Mouse (Mus musculus) T-helper 1 cell (primary cell): Measurements from ENCODE around the gene 3110009E18Rik.

ENCODE experiments used
- in situ Hi-C: fragments of 300-600 bp; cut with MboI, MseI; formaldehyde crosslinking; loops from one replicate; pipeline ENCODE4 v1.15.1; 2025; ENCODE audit warnings: high pct_unique_total_duplicates

3110009E18Rik gene

DNA sequence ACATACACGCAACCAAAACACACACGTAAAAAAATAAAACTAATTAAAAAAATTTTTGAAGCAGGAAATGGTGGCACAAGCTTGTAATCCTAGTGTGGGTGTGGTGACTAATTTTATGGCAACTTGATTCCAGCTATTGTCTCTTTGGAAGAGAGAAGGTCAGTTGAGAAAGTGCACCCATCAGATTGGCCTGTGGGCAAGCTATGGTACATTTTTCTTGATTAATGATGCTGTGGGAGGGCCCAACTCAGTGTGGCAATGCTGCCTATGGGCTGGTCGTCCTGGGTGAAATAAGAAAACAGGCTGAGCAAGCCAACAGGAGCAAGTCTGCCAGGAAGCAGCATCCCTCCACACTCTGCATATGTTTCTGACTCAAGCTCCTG is 19.8 kb upstream of the 3110009E18Rik start:
- in situ Hi-C loops = no loop called here

DNA sequence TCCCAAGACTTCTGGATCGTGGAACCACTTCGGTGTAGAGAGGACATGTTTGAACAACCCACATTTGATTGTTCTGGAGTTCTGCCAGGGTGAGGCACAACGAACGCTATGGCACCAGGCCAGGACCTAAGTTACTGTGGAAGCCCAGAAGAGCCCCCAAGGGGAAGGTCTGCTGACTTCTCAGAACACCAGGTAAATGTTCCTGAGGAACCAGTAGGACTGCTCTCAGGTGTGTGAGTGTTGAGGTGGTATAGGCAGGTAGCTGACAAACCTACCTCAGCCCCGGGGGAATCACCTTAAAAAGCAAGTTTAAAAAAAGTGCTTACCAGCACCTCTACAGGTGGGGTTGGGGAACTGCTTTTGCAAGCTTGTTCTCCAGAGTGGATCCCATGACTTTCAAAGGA is 15.4 kb upstream of the 3110009E18Rik start:
- in situ Hi-C loops = no loop called here

DNA sequence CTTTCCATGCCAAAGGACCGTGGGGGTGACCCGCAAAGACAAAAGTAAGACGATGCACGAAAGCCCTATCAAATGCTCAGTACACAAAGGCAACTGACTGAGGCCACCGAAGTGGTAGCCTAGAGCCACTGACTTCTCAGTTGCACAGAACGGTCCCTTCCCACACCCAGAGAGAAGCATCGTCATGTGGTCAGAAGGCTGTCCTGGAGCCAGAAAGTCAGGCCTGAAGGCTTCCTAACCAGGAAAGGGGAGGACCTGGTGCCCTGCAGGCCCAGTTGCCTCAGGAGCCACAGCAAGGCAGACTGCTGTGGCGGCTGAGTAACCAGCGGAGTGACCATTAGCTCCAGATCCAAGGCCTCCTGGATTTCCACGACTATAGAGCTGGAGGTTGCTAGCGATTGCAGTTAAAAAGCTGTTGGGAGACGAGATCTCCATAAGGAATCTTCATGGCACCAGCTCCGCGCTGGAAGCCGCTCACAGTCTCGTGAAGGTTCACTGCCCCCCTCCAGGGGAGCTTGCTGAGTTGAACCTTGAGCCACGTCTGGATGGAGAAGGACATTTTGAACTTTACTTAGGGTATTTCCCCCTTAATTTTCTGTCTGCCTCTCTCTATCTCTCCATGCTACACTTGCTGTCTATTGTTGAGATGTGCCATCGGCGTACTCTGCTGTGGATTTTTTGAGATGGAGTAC is 11.1 kb upstream of the 3110009E18Rik start:
- in situ Hi-C loops = no loop called here

DNA sequence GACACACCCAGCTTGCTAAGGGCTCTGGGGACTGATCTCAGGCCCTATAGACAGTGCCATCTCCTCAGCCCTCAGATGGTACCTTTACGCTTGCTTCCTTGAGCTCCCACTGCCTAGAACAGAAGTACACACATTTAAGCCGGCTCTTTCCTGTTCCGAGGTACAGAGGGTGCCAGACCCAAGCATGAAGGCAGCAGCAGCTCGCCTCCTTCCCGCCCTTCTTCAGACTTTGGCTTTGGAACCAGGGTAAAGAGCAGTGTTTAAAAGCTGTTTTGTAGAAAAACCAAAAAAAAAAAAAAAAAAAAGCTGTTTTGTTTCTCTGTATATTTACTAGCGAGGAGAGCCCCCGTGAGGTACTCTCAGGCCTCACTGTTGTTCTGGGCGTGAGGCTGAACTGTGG is 9.2 kb upstream of the 3110009E18Rik start:
- in situ Hi-C loops = no loop called here

DNA sequence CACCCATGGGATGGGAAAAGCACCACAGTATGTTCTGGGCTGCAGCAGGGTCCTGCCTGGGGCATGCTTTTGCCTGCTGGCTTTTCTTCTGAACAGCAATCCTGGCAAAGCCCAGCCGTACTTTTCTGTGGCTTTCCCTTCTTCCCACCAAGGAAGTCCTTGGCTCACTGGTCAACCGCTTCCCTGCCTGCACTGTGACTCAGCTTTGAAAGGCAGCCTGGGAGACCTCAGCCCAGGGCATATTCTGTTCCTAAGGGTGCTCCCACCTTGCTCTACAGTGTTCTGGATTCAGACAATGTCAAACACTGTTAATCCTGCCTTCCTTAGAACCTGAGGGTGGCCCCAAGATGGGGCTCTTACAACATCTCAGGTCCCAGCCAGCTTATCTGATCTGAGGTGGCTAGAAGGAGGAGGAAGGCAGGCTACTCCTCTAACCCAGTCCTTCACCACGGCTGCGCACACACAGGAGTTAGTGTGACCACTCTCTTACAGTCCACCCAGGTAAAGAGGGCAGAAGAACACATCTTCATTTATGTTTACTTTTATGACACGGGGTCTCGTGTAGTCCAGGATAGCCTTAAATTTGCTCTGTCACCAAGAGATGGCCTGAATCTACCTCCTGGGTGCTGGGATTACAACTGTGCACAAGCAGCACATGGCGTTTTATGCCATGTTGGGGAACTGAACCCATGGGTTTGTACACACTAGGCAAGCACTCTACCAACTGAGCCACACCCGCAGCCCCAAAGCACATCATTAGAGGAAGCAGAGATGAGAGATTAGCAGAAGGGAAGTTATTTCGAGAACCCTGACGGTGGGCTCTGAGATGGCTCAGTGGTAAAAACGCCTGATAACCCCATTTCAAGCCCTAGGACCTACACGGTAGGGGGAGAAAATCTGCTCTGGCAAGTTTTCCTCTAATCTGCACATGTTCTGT is 8.5 kb upstream of the 3110009E18Rik start:
- in situ Hi-C loops = no loop called here

DNA sequence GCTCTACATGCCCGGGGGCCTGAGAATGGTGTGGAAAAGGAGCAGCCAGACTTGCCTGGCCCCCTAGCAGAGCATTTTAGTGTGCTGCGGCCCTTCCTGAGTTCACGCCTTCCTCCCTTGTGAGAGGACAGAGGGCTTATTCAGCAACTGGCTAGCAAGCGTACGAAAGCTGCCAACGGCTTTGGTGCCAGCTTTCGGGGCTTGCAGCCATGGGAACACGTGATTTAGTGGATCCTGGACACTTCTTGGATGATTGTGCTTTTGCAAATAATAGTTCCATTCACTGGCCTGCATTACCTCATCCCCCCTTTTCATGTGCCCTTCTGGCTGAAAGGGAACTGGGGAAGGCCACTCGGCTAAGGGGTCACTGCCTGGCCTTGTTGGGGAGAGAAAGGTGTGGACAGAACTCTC is 5.3 kb upstream of the 3110009E18Rik start:
- in situ Hi-C loops = no loop called here

DNA sequence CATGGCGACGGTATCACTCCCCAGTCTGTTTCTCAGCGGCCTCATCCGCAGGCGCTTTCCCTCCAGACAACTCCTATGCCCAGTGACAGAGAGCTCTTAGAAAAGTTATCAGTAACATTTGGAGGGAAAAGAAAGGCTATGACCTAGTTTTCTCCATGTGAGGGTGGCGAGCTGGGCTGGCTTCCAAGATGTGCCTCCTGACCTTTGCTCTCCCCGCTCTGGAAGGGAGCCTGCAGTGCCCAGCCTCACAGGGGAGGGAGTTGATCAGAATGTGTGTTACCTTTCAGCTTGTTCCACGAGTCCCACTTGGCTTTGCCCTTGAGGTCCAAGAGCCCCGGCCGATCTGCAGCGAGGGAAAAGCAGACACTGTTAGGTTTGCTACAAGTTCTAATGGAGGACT is 4.9 kb upstream of the 3110009E18Rik start:
- in situ Hi-C loops = no loop called here

DNA sequence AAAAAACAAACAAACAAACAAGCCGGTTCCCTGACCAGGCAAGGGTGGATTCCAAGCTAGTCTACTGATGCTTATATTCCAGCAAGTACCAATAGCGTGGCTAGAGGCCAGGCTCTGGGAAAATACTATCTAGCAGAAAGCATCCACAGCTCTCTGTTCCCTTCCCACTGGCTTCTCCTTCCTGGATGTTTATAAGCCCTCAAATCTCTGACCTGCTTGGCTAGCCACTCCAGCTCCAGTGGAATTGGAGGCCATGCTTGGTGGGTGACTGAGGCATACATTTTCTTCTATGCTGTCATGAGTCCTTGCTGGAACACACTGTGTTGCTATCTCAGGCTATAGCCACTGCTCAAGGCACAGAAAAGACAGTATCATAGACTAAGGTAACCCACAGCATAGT is 2.1 kb upstream of the 3110009E18Rik start:
- in situ Hi-C loops = no loop called here

DNA sequence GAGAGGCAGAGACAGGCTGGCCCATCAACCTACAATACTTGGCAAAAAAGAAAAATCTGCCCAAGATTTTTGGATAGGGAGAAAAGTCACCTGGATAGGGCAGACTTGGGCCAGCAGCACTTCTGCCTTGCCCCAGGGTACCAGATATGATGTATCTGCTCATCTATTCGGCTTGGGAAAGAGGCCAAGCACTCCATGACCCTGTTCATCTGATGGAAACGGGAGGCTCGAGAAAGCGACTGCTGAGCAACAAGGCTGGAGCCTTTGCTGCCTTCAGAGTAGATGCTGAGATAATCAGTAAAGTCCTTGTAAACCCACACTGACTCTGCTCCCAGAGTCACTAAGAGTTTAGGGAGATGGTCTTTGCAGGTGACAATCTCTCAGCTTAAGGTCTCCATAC is 1.6 kb upstream of the 3110009E18Rik start:
- in situ Hi-C loops = no loop called here

DNA sequence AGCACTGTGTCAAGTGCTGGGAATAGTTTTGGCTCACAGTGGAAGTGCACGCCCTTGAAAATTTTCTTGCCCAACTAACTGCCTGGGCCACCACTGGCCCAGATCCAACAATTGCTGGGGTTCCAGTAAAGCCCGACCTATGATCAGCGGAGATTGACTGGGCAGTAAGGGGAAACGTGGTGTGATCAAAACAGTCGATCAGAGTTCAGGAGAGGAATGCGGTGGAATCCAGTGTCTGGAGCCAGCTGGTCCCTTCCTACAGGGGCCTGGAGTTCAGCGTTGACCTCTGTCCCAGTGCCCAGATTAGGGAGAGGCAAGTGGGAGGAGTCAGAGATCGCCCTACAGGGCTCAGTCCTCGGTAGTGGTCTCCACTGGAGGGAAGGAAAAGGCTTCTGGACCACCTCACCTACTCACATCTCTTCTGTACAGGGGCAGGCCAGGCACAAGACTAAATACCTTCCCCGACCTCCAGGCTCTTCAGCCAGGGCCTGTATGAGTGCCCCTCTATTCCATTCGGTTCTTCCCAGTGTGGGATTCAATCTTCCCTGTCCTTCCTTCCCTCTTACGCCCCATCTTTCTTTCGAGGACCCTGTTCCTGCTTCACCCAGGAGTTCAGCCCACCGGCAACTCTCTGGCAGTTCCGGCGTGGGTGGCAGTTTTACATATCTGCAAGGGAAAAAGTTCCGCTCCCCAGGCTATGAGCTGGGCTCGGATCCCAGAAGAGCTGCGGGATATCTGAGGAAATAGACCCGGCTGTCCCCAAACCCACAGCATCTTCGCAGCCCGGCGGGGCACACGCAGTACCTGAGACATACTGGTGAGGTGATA is 632 bp upstream of the 3110009E18Rik start:
- in situ Hi-C loops = loop anchor here (10.0 kb wide), 1 partner anchor 1726 kb away; no protein-coding TSS in a partner anchor

DNA sequence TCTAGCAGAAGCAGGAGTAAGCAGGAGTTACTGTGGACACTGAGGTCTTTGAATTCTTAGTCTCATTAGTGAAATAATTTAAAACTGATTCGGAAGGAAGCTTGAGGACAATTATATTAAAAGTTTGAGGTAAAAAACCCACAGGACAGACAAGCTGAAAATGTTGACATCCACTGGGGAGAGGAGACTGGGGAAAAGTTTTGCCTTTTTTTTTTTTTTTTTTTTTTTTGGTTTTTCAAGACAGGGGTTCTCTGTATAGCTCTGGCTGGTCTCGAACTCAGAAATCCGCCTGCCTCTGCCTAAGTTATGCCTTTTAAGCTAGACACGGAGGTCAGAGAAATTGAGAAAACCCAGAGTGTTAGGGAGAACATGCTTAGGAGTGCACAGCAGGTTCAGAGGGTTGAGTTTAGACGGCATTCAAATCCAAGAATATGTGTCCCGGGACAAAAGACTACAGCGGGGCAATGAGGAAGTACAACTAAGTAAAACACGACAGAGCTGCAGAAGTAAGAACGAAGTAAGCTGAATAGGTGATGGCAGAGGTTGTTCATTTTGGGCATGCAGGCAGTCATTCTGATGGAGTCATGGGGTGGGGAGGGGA is 1.0 kb downstream of the 3110009E18Rik start:
- in situ Hi-C loops = loop anchor here (10.0 kb wide), 1 partner anchor 1727 kb away; no protein-coding TSS in a partner anchor

DNA sequence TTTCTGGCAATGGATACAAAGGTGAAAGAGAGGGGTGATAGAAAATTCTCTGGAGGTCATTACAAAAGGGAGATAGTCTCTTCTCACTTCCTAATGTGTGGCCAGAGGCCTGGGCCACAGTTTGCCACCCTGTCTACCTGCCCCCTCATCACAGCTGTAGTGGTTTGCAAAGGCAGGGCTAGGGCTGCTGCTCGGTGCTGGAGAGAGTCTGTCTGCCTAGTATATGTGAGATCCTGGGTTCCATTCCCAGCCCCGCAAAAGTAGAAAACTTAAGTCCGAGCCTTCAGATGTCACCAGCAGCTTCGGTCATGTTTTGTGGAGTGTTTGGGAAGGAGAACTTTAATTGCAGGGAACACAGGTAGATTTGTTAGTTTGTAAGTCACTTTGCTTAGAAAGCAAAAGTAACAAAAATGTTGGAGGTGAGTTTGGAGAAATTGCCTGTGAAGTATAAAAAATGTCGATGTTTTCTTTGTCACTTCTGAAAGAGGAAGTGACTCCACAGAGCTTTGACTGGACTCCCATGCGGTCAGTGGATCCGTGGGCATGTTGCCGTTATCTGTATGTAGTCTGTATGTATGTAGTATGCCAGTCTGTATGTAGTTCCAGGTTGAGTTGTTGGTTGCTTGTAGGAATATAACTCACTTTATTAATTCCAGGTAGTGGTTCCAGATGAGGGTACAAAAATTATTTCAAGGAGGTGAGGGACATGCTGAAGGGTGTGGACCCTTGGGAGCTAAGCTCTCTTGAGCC is 1.8 kb downstream of the 3110009E18Rik start:
- in situ Hi-C loops = loop anchor here (10.0 kb wide), 1 partner anchor 1728 kb away; no protein-coding TSS in a partner anchor

DNA sequence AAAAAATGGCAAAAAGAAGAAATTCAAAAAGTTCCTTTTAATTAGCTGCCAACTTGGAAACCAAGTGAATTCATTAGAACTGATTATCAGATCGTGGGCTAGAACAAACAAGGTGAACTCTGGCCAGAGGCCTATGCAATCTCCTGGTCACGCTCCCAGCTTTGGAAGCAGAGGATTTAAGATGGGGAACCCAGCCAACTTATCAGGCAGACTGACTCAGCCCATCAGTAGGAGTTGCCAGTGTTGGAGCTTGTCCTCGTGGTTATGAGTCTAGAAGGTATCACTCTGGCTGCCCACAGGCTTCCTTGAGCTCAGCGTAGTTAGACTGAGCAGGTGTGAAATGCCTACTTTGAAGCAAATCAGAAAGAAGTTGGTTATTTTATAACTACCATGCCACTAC is 3.9 kb downstream of the 3110009E18Rik start:
- in situ Hi-C loops = loop anchor here (10.0 kb wide), 1 partner anchor 1730 kb away; no protein-coding TSS in a partner anchor

DNA sequence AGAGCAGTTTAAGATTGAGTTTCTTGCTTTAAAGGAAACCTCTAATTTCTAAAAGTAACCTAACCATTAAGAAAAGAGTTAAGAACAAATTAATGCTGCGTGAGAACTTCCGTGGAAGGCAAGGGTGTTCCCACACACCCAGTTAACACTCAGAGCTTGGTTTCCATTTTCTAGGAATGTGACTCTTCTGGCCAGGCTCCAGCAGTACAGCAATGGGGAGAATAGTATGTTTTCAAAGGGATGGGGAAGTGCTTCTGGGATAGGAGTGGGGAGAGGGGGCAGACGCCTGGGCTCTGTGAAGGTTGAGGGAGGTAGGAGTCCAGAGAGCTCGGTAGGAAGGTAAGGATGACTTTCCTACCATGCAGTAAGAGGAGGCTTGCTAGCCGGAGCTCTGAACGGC is 4.5 kb downstream of the 3110009E18Rik start:
- in situ Hi-C loops = loop anchor here (10.0 kb wide), 1 partner anchor 1731 kb away; no protein-coding TSS in a partner anchor

DNA sequence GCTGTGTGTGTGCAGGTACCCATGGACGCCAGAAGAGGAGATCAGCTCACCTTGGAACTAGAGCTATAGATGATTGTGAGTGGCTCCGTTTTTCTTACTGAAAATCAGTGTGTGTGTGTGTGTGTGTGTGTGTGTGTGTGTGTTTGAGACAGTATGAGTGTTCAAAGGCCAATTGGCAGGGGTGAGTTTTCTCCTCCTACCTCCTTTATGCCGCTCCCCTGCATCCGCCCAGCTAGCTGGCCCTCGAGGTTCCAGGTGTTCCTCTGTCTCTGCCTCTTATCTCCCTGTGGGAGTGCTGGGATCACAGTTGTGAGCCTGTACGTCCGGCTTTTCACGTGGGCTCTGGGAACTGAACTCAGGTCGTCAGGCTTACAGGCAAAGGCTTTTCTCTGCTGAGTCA is 5.3 kb downstream of the 3110009E18Rik start:
- in situ Hi-C loops = loop anchor here (10.0 kb wide), 1 partner anchor 1732 kb away; no protein-coding TSS in a partner anchor

DNA sequence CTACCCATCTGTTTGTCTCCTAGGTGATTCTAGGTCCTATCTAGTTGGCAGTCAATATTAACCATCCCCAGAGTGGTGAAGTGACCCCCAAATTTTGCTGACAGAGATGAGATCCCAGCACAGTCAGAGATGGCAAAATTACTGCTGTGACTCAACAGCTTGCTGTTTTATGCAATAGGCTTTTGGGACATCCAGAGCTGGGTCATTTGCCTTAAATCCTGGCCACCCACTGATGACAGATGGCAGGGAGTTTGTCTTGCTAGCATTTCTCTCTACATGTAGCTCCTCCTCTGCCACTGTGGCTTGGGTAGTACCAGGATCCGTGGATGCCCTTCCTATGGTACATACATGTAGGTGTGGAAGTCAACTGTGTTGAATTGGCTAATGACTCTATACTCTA is 11.4 kb downstream of the 3110009E18Rik start:
- in situ Hi-C loops = no loop called here

DNA sequence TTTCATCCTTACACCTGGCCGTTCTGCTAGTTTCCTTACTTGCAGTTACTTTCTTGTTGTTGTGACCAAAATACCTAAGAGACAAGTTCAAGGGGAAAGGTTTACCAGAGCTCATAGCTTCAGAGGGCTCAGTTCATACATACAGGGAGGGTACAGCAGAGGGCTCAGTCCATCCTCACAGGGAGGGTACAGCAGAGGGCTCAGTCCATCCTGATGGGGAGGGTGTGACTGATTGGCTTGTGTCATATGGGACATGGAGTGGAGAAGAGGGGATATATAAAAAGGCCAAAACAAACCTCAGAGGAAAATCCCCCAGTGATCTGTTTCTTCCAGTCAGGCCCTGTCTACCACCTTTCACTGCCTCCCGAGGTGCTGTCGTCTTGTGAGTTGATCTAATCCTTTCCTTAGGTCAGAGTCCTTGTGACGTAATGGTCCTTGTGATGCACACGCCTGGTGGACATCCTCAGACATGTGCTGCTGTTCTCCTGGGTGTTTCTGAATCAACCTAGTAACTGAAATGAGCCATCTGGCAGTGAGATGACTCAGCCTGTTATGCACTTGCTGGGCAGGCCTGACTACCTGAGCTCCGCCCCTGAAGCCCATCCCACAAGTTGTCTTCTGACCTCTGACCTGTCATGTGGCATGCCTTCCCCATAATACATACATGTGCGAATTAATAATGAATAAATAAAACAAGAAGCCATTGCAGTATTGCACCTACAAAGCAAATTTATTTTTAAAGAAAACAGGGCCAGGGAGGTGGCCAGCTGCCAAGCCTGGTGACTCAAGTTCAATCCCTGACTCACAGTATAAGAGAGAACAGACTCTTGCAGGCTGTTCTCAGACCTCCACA is 15.2 kb downstream of the 3110009E18Rik start:
- in situ Hi-C loops = no loop called here

DNA sequence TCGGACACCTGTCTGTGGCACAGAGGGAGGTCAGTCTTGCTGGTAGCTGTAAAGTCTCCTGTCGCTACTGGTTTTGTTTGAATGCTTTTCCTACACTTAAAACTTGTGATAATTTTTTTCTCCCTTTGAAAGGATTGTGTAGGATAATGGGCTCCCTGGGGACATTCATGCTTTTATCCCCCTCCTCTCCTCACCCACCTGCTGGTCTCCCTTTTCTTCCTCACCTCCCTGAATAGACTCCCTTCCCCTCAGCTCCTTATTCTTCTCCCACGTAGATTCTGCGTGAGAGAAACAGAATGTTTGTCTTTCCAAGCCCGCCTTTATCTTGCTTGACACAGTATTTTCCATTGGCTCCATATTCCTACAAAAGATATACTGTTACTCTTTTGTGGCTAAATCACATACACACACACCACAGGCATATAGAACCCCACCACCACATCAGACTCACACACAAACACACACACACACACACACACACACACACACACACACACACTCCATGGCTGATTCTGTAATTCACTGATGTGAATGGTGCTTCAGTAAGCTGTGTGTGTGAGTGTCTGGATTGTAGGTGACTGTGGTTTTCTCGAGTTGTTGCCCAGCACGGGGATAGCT is 18.0 kb downstream of the 3110009E18Rik start:
- in situ Hi-C loops = no loop called here

DNA sequence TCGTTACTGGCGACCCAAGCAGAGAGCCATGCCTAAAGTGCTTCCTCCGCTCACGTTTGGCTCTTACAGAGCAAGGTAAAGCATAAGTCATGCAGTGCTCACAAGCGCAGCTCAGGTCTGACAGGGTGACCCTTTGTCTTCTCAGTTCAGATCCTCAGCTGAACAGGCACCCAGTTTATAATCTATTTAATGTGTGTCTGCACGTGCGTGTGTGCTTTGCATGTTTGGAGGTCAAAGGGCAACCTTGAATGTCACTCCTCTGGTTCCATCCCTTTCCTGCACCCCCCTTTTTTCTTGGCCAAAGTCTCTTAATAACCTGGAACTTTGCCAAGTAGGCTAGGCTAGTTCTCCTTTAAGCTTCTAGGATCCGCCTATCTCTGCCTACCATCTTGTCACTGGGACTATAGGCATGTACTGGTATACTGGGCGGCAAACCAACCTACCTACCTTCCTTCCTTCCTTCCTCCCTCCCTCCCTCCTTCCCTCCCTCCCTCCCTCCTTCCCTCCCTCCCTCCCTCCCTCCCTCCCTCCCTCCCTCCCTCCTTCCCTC is 19.2 kb downstream of the 3110009E18Rik start:
- in situ Hi-C loops = no loop called here
